Mouse (Mus musculus): ENCODE measurements around the gene Cinp.

DNA sequence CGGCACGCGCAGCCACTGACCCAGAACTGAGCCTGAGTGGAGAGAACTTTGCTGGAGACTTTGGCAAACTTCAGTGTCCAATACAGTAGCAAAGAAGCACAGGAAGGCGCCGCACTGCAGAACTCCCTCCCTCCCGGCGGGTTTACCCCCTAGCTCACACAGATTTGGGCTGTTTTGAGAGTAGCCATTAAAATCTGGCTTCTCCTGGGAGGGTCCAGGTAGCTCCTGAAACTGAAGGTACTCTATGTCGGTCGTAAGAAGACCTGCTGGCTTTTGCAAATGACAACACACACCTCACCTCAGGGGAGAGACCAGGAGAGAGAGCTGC is 38.1 kb downstream of the Cinp start:
- TF ChIP-seq POLR2A (IDR thresholded peaks at IDR 0.05; ENCODE audit: low read depth, low read length) (no peak; the same call in 1 of the 2 replicates), CTCF (IDR thresholded peaks at IDR 0.05; ENCODE audit: borderline replicate concordance, insufficient read depth, low read length) (no peak)
